Comparison of ENCODE assay signal across 13 mouse cellular contexts in the genomic region with DNA sequence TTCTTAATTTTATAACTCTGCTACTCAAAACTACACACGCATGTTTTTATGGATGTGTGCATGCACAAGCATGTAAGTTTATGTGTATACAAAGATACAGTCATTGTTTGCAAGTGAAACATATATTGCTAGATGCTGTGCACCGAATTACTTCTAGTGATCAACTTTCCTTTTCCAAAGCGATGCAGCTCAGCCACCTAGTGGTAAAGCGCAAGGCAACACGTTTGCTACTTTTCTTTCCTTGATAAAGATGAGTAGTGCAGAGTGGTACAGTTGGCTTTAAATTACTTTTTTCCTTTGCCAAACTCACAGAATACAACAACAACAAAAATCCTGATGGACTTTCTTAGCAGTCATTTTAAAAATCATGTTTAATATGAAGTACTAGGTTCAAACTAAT. TPM values are rescaled to one million over a fixed set of nuclear protein-coding genes. Genes with fewer than 3 reads are reported as not detected.
A peak's percentile ranks its signal among the peaks of the same experiment; 100 is the strongest.
DNase-seq lines count a peak whose midpoint lies in the region; ATAC-seq and TF ChIP-seq lines count a peak whose summit lies in the region.
"Had no signal": no experiment of that assay in that cellular context is flagged by ENCODE, and none has a peak within 500 bp of the region (broad histone marks: within the 10 kb centered on the region; RNA-seq: fewer than 3 reads in every experiment).

No protein-coding gene starts in this region.

- no peaks in the 10 kb centered on the region for H3K36me3 ChIP-seq in forebrain, embryonic 14.5 days (ENCODE audit: control insufficient read depth, insufficient read depth, low read length)
- H3K36me3 ChIP-seq in forebrain, embryonic 12.5 days (replicated peaks): no peaks in the 10 kb centered on the region
- H3K36me3 ChIP-seq: embryonic facial prominence, embryonic 12.5 days; limb, embryonic 13.5 days had no signal

- no peaks in the 10 kb centered on the region for H3K27me3 ChIP-seq in forebrain, embryonic 14.5 days (replicated peaks; ENCODE audit: control insufficient read depth, insufficient read depth, low read length)
- H3K27me3 ChIP-seq in forebrain, embryonic 12.5 days: no peaks in the 10 kb centered on the region
- H3K27me3 ChIP-seq: embryonic facial prominence, embryonic 12.5 days; limb, embryonic 13.5 days had no signal

- H3K9ac ChIP-seq in forebrain, embryonic 14.5 days (ENCODE audit: low read length): no peak overlapping the region
- no peak overlapping the region for H3K9ac ChIP-seq in forebrain, embryonic 12.5 days
- H3K9ac ChIP-seq: embryonic facial prominence, embryonic 12.5 days; limb, embryonic 13.5 days had no signal

- ATAC-seq in forebrain, embryonic 14.5 days: no peak
- no peak for ATAC-seq in forebrain, embryonic 12.5 days (ENCODE audit: low FRiP score)
- peak; percentile 37 for ATAC-seq in CD4-positive, CD25-positive, alpha-beta regulatory T cell, adult 4 months
- ATAC-seq in granulocyte monocyte progenitor cell, adult 5-6 weeks (replicated peaks; ENCODE audit: poor library complexity, severe bottlenecking): no peak

- H3K4me2 ChIP-seq in forebrain, embryonic 14.5 days (ENCODE audit: low read length): no peak overlapping the region
- H3K4me2 ChIP-seq in forebrain, embryonic 12.5 days: no peak overlapping the region
- H3K4me2 ChIP-seq: embryonic facial prominence, embryonic 12.5 days; limb, embryonic 13.5 days had no signal

- WGBS in forebrain, embryonic 14.5 days: 61% methylated on average over 5 of the region's 5 CpGs
- WGBS in forebrain, embryonic 12.5 days: 65% methylated on average over 5 of the region's 5 CpGs
- 60% methylated on average over 5 of the region's 5 CpGs for WGBS in lung, adult 2 months

- H3K27ac ChIP-seq in forebrain, embryonic 14.5 days (ENCODE audit: low read depth, low read length): no peak overlapping the region
- H3K27ac ChIP-seq in forebrain, embryonic 12.5 days: no peak overlapping the region
- no peak overlapping the region for H3K27ac ChIP-seq in embryonic fibroblast, embryonic 13.5 days (ENCODE audit: insufficient read depth, low read length)
- H3K27ac ChIP-seq: embryonic facial prominence, embryonic 12.5 days; limb, embryonic 13.5 days had no signal

- DNase-seq in forebrain, embryonic 14.5 days (ENCODE audit: low spot score): peak; percentile 36
- no peak for DNase-seq in lung, adult 2 months
- no peak for DNase-seq in lung, postnatal 25 days (ENCODE audit: low spot score)
- no peak for DNase-seq in adrenal gland, postnatal 25 days
- DNase-seq: heart, postnatal 4 days; kidney, postnatal 25 days had no signal

- H3K9me3 ChIP-seq in forebrain, embryonic 14.5 days (replicated peaks; ENCODE audit: control insufficient read depth, low read length): no peaks in the 10 kb centered on the region
- H3K9me3 ChIP-seq in forebrain, embryonic 12.5 days: no peaks in the 10 kb centered on the region
- H3K9me3 ChIP-seq: embryonic facial prominence, embryonic 12.5 days; limb, embryonic 13.5 days had no signal

- no peak for TF ChIP-seq POLR2A in lung, adult 2 months (IDR thresholded peaks at IDR 0.05; ENCODE audit: borderline replicate concordance, extremely low read depth, low read depth, low read length)
- no peak for TF ChIP-seq POLR2A in embryonic fibroblast, embryonic 13.5 days (IDR thresholded peaks at IDR 0.05; ENCODE audit: low read depth, low read length)

- no peaks in the 10 kb centered on the region for H3K4me1 ChIP-seq in forebrain, embryonic 14.5 days (ENCODE audit: control insufficient read depth, insufficient read depth, low read length)
- H3K4me1 ChIP-seq in forebrain, embryonic 12.5 days: no peaks in the 10 kb centered on the region
- no peaks in the 10 kb centered on the region for H3K4me1 ChIP-seq in lung, adult 2 months (ENCODE audit: control insufficient read depth, insufficient read depth, low read length)
- H3K4me1 ChIP-seq in embryonic fibroblast, embryonic 13.5 days (ENCODE audit: control insufficient read depth, insufficient read depth, low read length): no peaks in the 10 kb centered on the region
- H3K4me1 ChIP-seq: embryonic facial prominence, embryonic 12.5 days had no signal

- TF ChIP-seq CTCF in lung, adult 2 months (IDR thresholded peaks at IDR 0.05; ENCODE audit: insufficient read depth, low read length): peak; percentile 38
- peak; percentile 17; the same call in 1 of the 2 replicates for TF ChIP-seq CTCF in embryonic fibroblast, embryonic 13.5 days (IDR thresholded peaks at IDR 0.05; ENCODE audit: borderline replicate concordance, insufficient read depth, low read length)

- no peak overlapping the region for H3K4me3 ChIP-seq in forebrain, embryonic 14.5 days (ENCODE audit: low read depth, low read length)
- no peak overlapping the region for H3K4me3 ChIP-seq in forebrain, embryonic 12.5 days (replicated peaks)
- no peak overlapping the region for H3K4me3 ChIP-seq in lung, adult 2 months (replicated peaks; ENCODE audit: extremely low read depth, low read depth, low read length)
- no peak overlapping the region for H3K4me3 ChIP-seq in embryonic fibroblast, embryonic 13.5 days (ENCODE audit: insufficient read depth, low read length)
- H3K4me3 ChIP-seq: embryonic facial prominence, embryonic 12.5 days; limb, embryonic 13.5 days had no signal

RNA-seq across cellular contexts. Expression of gene Col10a1, which starts 21.6 kb away (rescaled TPM):
- not detected in 2 replicates for polyA plus RNA-seq in forebrain, embryonic 14.5 days (2014; fragmentation: Nextera tagmentation; extraction: Ambion mirVana)
- 0.09 and 0.14 TPM in 2 replicates for polyA plus RNA-seq in forebrain, embryonic 12.5 days (2016; fragmentation: Nextera tagmentation; extraction: Ambion mirVana)
- polyA plus RNA-seq in lung, adult 2 months (2012; rRNA removed): 0.05 and 0.83 TPM in 2 replicates
- under 1 TPM; 0.68 to 0.83 TPM for polyA plus RNA-seq in CD4-positive, CD25-positive, alpha-beta regulatory T cell, adult 4 months (2017; shearing (Covaris generic))
- polyA plus RNA-seq in embryonic fibroblast, embryonic 13.5 days (2011; ENCODE audit: insufficient read length, low read depth, missing spikeins): 20.2 and 23.0 TPM in 2 replicates
- total RNA-seq in adrenal gland, postnatal 25 days (2021): 0.12 TPM in 1 of 2 replicates, not detected in the other
- not detected in 2 replicates for total RNA-seq in granulocyte monocyte progenitor cell, adult 5-6 weeks (2014; fragmentation: Nextera tagmentation)
- total RNA-seq in granulocyte monocyte progenitor cell, adult 5-6 weeks (2017): not detected in 2 replicates
- total RNA-seq: gastrocnemius, adult 18-20 months; heart, postnatal 4 days had no signal

RNA-seq across cellular contexts. Expression of gene Nt5dc1, which starts 50.2 kb away (rescaled TPM):
- polyA plus RNA-seq in forebrain, embryonic 14.5 days (2014; fragmentation: Nextera tagmentation; extraction: Ambion mirVana): 2.0 and 3.6 TPM in 2 replicates
- polyA plus RNA-seq in forebrain, embryonic 12.5 days (2016; fragmentation: Nextera tagmentation; extraction: Ambion mirVana): 4.5 and 6.1 TPM in 2 replicates
- 6.5 and 6.6 TPM in 2 replicates for polyA plus RNA-seq in lung, adult 2 months (2012; rRNA removed)
- polyA plus RNA-seq in CD4-positive, CD25-positive, alpha-beta regulatory T cell, adult 4 months (2017; shearing (Covaris generic)): 10 to 100 TPM; 84.3 to 98.3 TPM
- 8.9 and 10.0 TPM in 2 replicates for polyA plus RNA-seq in embryonic fibroblast, embryonic 13.5 days (2011; ENCODE audit: insufficient read length, low read depth, missing spikeins)
- 22.5 and 27.9 TPM in 2 replicates for total RNA-seq in adrenal gland, postnatal 25 days (2021)
- total RNA-seq in granulocyte monocyte progenitor cell, adult 5-6 weeks (2014; fragmentation: Nextera tagmentation): 19.0 and 20.8 TPM in 2 replicates
- 24.6 and 25.1 TPM in 2 replicates for total RNA-seq in granulocyte monocyte progenitor cell, adult 5-6 weeks (2017)

Comparison
In these comparisons a context has a peak if more than half of its experiments do, and no peak if none do; other contexts are left out.
1. RNA of gene Col10a1, which starts 21.6 kb away (polyA plus RNA-seq): 20.2 to 23.0 TPM in embryonic fibroblast, embryonic 13.5 days; 0.68 to 0.83 TPM in CD4-positive, CD25-positive, alpha-beta regulatory T cell, adult 4 months, 0.05 to 0.83 TPM in lung, adult 2 months, 0.09 to 0.14 TPM in forebrain, embryonic 12.5 days and not detected in forebrain, embryonic 14.5 days; every median in the first group is over 10 times any median in the second.